Mouse (Mus musculus): ENCODE results near the gene Dok3. TPM values are rescaled to one million over a fixed set of nuclear protein-coding genes. Genes with fewer than 3 reads are reported as not detected.
"Not testable (repeated sequence)": the region's sequence is repeated elsewhere in the genome, so short reads cannot be mapped to it uniquely, and the experiment has no call there.

Dok3 gene
- 9.6 and 11.0 TPM in 2 replicates for polyA plus RNA-seq (2015; fragmentation: Nextera tagmentation; extraction: Ambion mirVana)

DNA sequence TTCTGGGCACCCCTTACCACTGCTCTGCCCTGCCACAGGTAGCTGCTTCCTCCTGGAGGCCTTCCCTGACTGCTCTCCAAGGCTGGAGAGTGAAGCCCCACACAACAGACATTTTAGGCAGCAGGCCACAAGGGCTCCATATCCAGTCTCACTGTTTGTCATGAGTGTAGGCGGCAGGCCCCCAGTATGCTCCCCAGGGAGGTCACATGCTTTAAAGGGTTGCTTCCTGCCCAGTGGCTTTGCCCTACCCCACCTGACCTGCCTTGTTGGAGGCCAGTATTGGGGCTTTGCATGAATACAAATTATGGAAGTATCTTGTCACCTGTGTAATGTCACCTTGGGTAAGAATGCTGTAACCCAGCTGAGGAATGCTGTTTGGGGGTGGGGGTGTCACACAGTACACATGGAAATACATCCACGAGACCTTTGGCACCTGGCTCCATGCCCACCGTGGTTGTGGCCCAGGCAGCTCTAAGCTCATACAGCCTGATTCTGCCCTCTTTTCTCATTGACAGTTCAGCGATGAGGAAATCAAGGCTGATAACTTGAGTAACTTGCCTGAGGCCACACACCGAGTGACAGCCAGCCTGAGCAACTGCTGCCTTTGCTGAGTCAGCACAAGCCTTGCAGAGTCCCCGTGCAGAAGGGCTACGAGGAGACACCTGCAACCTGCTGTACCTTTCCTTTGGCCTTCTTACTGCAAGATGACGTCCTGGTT, at the start of gene Dok3:
Gene Dok3 (minus strand): TSS at position 99 of the 718 bp plus-strand sequence.
- peak within 1 kb of the TSS; percentile 76 for H3K27ac ChIP-seq (replicated peaks)

DNA sequence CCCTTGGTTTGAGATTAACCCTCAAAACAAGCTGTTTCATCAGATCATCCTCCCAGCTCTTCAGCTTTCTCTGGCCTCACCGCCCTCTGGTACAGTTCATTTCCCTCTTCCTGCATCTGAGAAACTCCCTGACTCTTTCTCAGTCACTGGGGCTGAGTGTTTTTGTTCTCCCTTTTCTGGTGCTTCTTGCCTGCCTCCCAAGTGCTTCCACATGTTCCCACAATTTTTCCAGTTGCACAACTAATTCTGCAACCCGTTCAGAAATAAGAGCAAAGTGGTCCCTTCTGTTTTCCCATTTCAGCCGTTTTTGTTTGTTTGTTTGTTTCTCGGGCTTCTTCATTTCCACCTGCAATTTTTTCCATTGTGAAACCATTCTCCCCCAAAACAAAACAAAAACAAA, 49.0 kb upstream of the Dok3 start:
- WGBS (ENCODE audit: insufficient replicate concordance), result 54% methylated on average over 4 of the region's 4 CpGs
- Histone ChIP-seq H3K9ac (no peak overlapping the region), H3K27ac (replicated peaks) (no peak overlapping the region), H3K9me3 (replicated peaks) (no peaks in the 10 kb centered on the region), H3K27me3 (no peaks in the 10 kb centered on the region), H3K4me2 (no peak overlapping the region), H3K36me3 (replicated peaks) (no peaks in the 10 kb centered on the region), H3K4me3 (replicated peaks) (no peak overlapping the region), H3K4me1 (replicated peaks) (no peaks in the 10 kb centered on the region)
- ATAC-seq (ENCODE audit: insufficient read depth), result no peak

More for the DNA sequence above, at the start of gene Dok3:
- peaks cover 44% of the 10 kb centered on the region for H3K4me1 ChIP-seq (replicated peaks)
- H3K27me3 ChIP-seq, result no peaks in the 10 kb centered on the region
- WGBS (ENCODE audit: insufficient replicate concordance), result 41% methylated on average over 8 of the region's 8 CpGs
- peak within 1 kb of the TSS; percentile 39 for H3K4me3 ChIP-seq (replicated peaks)
- ATAC-seq (ENCODE audit: insufficient read depth), result peak; percentile 16; the same call in 1 of the 2 replicates
- 0 out of 2 replicates have a peak within 1 kb of the TSS, but pooled peaks have one; percentile 2 for H3K9ac ChIP-seq
- peak within 1 kb of the TSS; percentile 35 for H3K4me2 ChIP-seq
- no peaks in the 10 kb centered on the region for H3K9me3 ChIP-seq (replicated peaks)
- H3K36me3 ChIP-seq (replicated peaks), result peaks cover 47% of the 10 kb centered on the region

DNA sequence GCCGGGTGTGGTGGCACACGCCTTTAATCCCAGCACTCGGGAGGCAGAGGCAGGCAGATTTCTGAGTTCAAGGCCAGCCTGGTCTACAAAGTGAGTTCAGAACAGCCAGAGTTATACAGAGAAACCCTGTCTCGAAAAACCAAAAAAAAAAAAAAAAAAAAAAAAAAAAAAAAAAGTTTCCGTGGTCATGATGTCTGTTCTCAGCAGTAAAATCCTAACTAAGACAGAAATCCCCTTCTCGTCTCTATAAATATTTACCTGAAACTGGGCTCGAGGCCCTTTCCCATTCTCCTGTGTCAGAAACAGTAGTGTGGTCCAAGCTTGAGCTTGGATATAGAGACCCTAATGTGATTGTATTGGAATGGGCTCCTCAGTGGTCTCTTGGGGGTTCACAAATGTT, 47.8 kb upstream of the Dok3 start:
- H3K4me1 ChIP-seq (replicated peaks); H3K4me3 ChIP-seq (replicated peaks); H3K4me2 ChIP-seq; ATAC-seq (ENCODE audit: insufficient read depth); H3K27me3 ChIP-seq; H3K36me3 ChIP-seq (replicated peaks); H3K9ac ChIP-seq; H3K9me3 ChIP-seq (replicated peaks); H3K27ac ChIP-seq (replicated peaks): not testable (repeated sequence)
- 66% methylated on average over 7 of the region's 7 CpGs for WGBS (ENCODE audit: insufficient replicate concordance)

DNA sequence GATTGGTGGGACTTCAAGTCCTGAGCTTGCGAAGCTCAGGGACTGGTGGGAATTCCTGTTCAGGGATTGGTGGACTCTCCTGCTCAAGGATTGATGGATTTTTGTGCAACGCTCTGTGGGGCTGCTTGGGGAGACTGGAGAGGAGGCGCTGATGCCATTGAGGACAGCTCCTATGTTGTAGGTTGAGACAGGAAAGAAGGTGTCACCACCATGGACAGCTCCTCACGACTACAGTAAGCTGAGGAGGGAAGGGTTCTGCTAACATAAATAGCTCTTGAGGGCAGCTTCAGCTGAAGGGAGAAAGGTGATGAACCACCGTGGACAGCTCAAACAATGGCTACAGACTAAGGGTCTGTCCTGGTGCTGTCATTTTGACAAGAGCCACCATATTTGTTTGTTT, 46.8 kb upstream of the Dok3 start:
- no peak for ATAC-seq (ENCODE audit: insufficient read depth)
- H3K4me1 ChIP-seq (replicated peaks), result peaks cover 9% of the 10 kb centered on the region
- no peaks in the 10 kb centered on the region for H3K27me3 ChIP-seq
- no peak overlapping the region for H3K9ac ChIP-seq
- no peak overlapping the region for H3K27ac ChIP-seq (replicated peaks)
- 46% methylated on average over 5 of the region's 5 CpGs for WGBS (ENCODE audit: insufficient replicate concordance)
- no peak overlapping the region for H3K4me2 ChIP-seq
- H3K4me3 ChIP-seq (replicated peaks), result no peak overlapping the region
- no peaks in the 10 kb centered on the region for H3K9me3 ChIP-seq (replicated peaks)
- H3K36me3 ChIP-seq (replicated peaks), result no peaks in the 10 kb centered on the region

DNA sequence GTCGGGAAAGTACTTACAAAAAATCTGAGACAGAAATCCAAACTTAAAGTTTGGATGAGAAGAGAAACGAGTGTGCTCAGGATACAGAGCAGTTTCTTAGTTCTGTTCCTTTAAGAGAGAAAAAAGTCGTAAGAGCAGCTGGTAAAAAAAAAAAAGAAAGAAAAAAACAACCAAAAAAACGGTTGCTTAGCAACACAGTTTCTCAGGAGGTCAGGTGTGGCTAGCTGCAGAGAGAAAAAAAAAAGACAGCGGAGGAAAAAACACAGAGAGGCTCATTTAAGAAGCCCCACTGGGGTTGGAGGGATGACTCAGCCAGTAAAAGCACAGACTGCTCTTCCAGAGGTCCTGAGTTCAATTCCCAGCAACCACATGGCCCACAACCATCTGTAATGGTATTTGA, 45.2 kb upstream of the Dok3 start:
- Histone ChIP-seq H3K4me1 (replicated peaks) (peaks cover 20% of the 10 kb centered on the region), H3K4me3 (replicated peaks) (no peak overlapping the region), H3K9me3 (replicated peaks) (no peaks in the 10 kb centered on the region), H3K9ac (no peak overlapping the region), H3K27me3 (no peaks in the 10 kb centered on the region), H3K36me3 (replicated peaks) (no peaks in the 10 kb centered on the region), H3K4me2 (no peak overlapping the region), H3K27ac (replicated peaks) (no peak overlapping the region)
- WGBS (ENCODE audit: insufficient replicate concordance), result 66% methylated on average over 5 of the region's 5 CpGs
- ATAC-seq (ENCODE audit: insufficient read depth), result no peak

DNA sequence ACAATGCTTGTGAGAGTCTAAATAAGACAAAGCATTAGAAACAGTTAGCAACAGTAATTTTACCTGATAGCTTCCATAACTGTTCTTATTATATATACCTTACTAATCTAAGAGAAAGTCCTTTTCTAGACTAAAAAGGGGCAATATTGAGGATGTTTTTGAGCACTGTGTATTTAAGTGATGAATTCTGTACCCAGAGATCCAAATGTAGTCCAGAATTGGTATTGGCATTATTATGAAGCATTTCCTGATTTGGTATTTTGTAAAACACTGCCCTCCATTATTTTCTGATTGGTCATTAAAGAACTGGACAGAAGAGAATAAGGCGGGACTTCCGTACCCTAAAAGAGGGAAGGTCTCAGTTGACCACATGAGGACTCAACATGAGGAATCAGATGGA, 44.3 kb upstream of the Dok3 start, which contains the start of gene Tmed9:
Gene Tmed9 (plus strand): TSS at position 301 of the 400 bp plus-strand sequence.
- Histone ChIP-seq H3K9me3 (replicated peaks) (no peaks in the 10 kb centered on the region), H3K4me1 (replicated peaks) (peaks cover 25% of the 10 kb centered on the region), H3K4me3 (replicated peaks) (no peak within 1 kb of the TSS), H3K27me3 (no peaks in the 10 kb centered on the region), H3K9ac (no peak within 1 kb of the TSS), H3K4me2 (no peak within 1 kb of the TSS), H3K27ac (replicated peaks) (no peak within 1 kb of the TSS), H3K36me3 (replicated peaks) (no peaks in the 10 kb centered on the region)
- 88% methylated on average over 2 of the region's 2 CpGs for WGBS (ENCODE audit: insufficient replicate concordance)
- ATAC-seq (ENCODE audit: insufficient read depth), result no peak

DNA sequence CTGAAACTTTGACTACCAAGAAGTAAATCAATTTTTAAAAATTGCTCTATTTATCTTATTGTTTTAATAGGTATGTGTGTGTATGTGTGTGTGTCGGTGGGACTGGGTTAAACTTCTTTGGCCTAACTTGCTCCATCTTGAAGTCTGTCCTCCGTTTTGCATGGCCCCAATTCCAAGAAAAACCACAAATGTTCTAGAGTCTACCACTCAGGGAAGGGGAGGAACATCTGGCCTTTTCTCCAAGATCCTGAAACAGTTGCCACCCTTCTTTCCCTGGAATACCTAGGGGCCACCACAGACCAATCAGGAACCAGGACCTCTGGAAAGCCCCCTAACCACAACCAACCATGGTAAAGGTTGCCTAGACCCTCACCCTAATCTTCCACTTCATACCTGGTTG, 42.9 kb upstream of the Dok3 start:
- Histone ChIP-seq H3K9me3 (replicated peaks) (no peaks in the 10 kb centered on the region), H3K9ac (no peak overlapping the region), H3K27ac (replicated peaks) (no peak overlapping the region), H3K27me3 (no peaks in the 10 kb centered on the region), H3K4me3 (replicated peaks) (0 out of 2 replicates have a peak overlapping the region, but pooled peaks have one; percentile 93), H3K36me3 (replicated peaks) (no peaks in the 10 kb centered on the region), H3K4me1 (replicated peaks) (peaks cover 25% of the 10 kb centered on the region), H3K4me2 (peak overlapping the region; percentile 92)
- WGBS (ENCODE audit: insufficient replicate concordance), result 37% methylated on average over 2 of the region's 2 CpGs
- ATAC-seq (ENCODE audit: insufficient read depth), result no peak

DNA sequence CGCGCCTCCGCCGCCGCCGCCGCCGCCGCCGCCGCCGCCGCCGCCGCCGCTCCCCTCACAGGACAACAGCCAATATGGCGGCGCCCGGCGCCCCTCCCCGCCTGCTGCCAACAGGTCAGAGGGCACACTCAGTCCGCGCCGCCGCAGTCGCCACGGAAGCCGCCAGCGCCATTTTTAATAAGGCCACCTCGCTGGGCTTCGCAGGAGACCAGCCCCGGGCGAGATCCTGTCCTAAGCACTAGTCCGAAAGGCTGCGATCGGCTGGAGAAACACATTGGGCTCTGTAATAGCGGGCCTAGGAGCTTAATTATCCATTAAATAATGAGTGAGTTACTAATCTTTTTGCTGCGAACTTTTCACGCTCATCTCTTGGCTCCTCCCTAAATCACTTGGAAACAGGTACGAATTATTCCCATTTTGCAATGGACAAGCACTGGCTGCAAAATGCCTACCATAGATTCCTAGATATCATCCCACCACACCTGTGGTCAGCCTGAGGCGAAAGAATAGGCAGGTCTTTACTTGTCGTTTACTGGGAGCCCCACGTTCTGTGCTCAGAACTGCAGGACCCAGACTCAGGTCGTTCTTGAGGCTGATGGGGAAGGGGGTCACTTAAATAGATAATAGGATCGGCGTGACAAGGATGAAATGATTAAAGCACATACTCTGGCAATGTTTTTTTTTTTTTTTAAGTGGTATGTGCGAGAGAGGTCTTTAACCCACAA, 42.1 kb upstream of the Dok3 start, which contains the start of gene Fam193b:
Gene Fam193b (minus strand): TSS at position 94 of the 725 bp plus-strand sequence.
- no peaks in the 10 kb centered on the region for H3K9me3 ChIP-seq (replicated peaks)
- H3K4me1 ChIP-seq (replicated peaks), result peaks cover 25% of the 10 kb centered on the region
- 2% methylated on average over 47 of the region's 47 CpGs for WGBS (ENCODE audit: insufficient replicate concordance)
- ATAC-seq (ENCODE audit: insufficient read depth), result peak; percentile 93
- peak within 1 kb of the TSS; percentile 94 for H3K9ac ChIP-seq
- peak within 1 kb of the TSS; percentile 91 for H3K27ac ChIP-seq (replicated peaks)
- peak within 1 kb of the TSS; percentile 92 for H3K4me2 ChIP-seq
- peak within 1 kb of the TSS; percentile 93 for H3K4me3 ChIP-seq (replicated peaks)
- no peaks in the 10 kb centered on the region for H3K27me3 ChIP-seq
- no peaks in the 10 kb centered on the region for H3K36me3 ChIP-seq (replicated peaks)

DNA sequence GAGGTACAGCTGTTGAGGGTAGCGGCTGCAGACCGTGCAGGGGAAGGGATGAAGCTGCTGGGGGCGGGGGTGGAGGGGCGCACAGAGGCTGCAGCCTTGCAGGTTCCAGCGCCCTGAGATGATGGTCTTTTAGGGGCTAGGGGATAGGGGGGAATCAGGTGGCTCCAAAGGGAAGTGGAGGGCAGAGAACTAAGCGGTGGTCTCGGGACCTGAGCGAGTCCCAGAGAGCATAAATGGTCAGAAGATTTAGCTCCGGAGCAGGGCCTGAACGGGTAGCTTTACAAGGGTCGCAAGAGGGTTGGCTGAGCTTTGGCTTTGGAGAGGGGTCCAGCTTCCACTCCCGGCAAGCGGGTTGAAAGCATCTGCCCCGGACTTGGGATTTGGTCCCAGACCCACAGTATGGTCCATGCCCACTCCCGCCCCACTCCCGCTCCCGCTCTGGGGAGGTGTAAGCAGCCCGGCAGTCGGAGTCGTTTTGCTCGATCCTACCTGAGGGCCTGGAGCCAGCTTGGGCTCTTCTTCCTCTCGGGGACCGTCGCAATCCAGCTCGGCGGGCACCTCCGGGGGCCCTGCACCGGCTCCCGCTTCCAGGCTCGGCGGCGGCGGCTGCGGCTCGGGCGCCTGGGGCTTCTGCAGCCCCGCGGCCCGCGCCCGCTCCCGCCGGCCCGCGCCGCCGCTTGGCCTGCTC, 41.3 kb upstream of the Dok3 start:
- Histone ChIP-seq H3K27ac (replicated peaks) (peak overlapping the region; percentile 91), H3K27me3 (no peaks in the 10 kb centered on the region), H3K9me3 (replicated peaks) (no peaks in the 10 kb centered on the region), H3K9ac (peak overlapping the region; percentile 94), H3K36me3 (replicated peaks) (no peaks in the 10 kb centered on the region), H3K4me1 (replicated peaks) (peaks cover 25% of the 10 kb centered on the region), H3K4me2 (peak overlapping the region; percentile 92), H3K4me3 (replicated peaks) (peak overlapping the region; percentile 93)
- WGBS (ENCODE audit: insufficient replicate concordance), result 0% methylated on average over 46 of the region's 47 CpGs
- ATAC-seq (ENCODE audit: insufficient read depth), result peak; percentile 73

DNA sequence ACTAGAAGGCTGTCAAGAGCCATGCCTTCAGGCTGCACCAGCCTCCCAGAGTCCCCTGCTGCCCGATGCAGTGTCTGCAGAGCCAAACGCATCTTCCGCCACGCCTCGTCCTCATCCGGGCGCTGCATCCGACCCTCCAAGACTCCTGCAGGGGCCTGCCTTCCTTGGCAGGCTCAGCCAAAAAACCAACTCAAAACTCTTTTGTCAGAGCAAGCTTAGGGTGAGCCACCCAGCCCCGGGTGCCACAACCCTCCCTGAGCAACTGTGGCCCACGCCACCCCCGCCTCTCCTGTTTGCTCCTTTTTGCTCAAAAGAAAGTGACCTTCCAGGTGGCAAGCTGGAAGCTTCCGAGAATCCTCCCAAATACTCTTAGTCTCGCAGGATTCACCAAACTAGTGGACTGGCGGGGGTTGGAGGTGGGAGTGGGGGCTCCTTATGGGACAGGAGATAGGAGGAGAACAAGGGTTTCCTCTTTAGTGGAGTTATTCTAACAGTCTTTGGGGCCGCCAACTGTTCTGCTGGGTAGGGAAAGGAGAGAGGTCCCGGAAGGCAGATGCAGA, 40.7 kb upstream of the Dok3 start:
- peak overlapping the region; percentile 92 for H3K4me2 ChIP-seq
- ATAC-seq (ENCODE audit: insufficient read depth), result no peak
- peak overlapping the region; percentile 93 for H3K4me3 ChIP-seq (replicated peaks)
- H3K9ac ChIP-seq, result peak overlapping the region; percentile 94
- no peaks in the 10 kb centered on the region for H3K36me3 ChIP-seq (replicated peaks)
- 23% methylated on average over 16 of the region's 16 CpGs for WGBS (ENCODE audit: insufficient replicate concordance)
- H3K27me3 ChIP-seq, result no peaks in the 10 kb centered on the region
- peak overlapping the region; percentile 91 for H3K27ac ChIP-seq (replicated peaks)
- H3K4me1 ChIP-seq (replicated peaks), result peaks cover 25% of the 10 kb centered on the region
- H3K9me3 ChIP-seq (replicated peaks), result no peaks in the 10 kb centered on the region

All from liver, embryonic 15.5 days (tissue).